Mouse (Mus musculus) olfactory bulb, adult 2 months (tissue): ENCODE results near the gene Zmpste24. TPM values are rescaled to one million over a fixed set of nuclear protein-coding genes. Genes with fewer than 3 reads are reported as not detected.

Experiments
- H3K27ac ChIP-seq: fragments of 200-500 bp; 2 replicates; pipeline ENCODE4 v1.5.1; 2012; ENCODE audit warnings: low read depth, low read length; ENCODE audit not compliant: insufficient read depth
- H3K4me1 ChIP-seq: fragments of 200-500 bp; 2 replicates; pipeline ENCODE4 v1.6.1; 2012; ENCODE audit warnings: low read length; ENCODE audit not compliant: control insufficient read depth, insufficient read depth
- H3K4me3 ChIP-seq: fragments of 200-500 bp; 2 replicates; pipeline ENCODE4 v1.5.1; 2012; ENCODE audit warnings: mild to moderate bottlenecking, low read depth, low read length, moderate library complexity; ENCODE audit not compliant: insufficient read depth
- CTCF ChIP-seq: fragments of 200-500 bp; IDR thresholded peaks from 2 replicates; pipeline ENCODE4 v1.5.1; 2012; ENCODE audit warnings: low read depth, mild to moderate bottlenecking, low read length, moderate library complexity; ENCODE audit not compliant: insufficient read depth
- POLR2A ChIP-seq: fragments of 200-500 bp; IDR thresholded peaks from 2 replicates; pipeline ENCODE4 v1.6.1; 2012; ENCODE audit warnings: mild to moderate bottlenecking, low read depth, low read length, moderate library complexity; ENCODE audit not compliant: insufficient read depth
- WGBS: fragments of 180-500 bp; shearing (Covaris S2); methylation state at CpG from one replicate; pipeline ENCODE4 v1.1.7; 2018; 5-methylcytosine and 5-hydroxymethylcytosine counted together
- polyA plus RNA-seq: library from polyadenylated mRNA; stranded (reverse); fragments of >200 nt; gene quantifications from 2 replicates; pipeline ENCODE4 v1.2.4, GENCODE M21; 2012; ENCODE audit warnings: low replicate concordance; ENCODE audit not compliant: missing spikeins, insufficient read depth, insufficient read length

Zmpste24 gene
- polyA plus RNA-seq, 1 experiment: not detected

- peaks cover 13% of the 10 kb centered on the region for H3K4me1 ChIP-seq
- H3K4me3 ChIP-seq: no peak overlapping the region
- TF ChIP-seq POLR2A (no peak), CTCF (no peak)
- WGBS: 87% methylated on average over 7 of the region's 7 CpGs
- no peak overlapping the region for H3K27ac ChIP-seq
Observed at GRCm38 (mm10) chr4:121023464-121023863, 74.6 kb downstream of the Zmpste24 start.

- Histone ChIP-seq H3K27ac (no peak overlapping the region), H3K4me3 (no peak overlapping the region), H3K4me1 (peaks cover 13% of the 10 kb centered on the region)
- TF ChIP-seq POLR2A (no peak), CTCF (no peak)
Observed at GRCm38 (mm10) chr4:121021911-121022310, 76.1 kb downstream of the Zmpste24 start.

GRCm38 (mm10) chr4:121020040-121020790 is 77.8 kb downstream of the Zmpste24 start:
- TF ChIP-seq POLR2A: no peak
- peaks cover 13% of the 10 kb centered on the region for H3K4me1 ChIP-seq
- 22% methylated on average over 10 of the region's 10 CpGs for WGBS

GRCm38 (mm10) chr4:121018250-121018649 is 79.8 kb downstream of the Zmpste24 start:
- no peak for TF ChIP-seq POLR2A
- no peak for TF ChIP-seq CTCF
- Histone ChIP-seq H3K4me1 (peaks cover 13% of the 10 kb centered on the region), H3K4me3 (no peak overlapping the region), H3K27ac (no peak overlapping the region)
- 85% methylated on average over 3 of the region's 3 CpGs for WGBS

More at GRCm38 (mm10) chr4:121020040-121020790, 77.8 kb downstream of the Zmpste24 start:
- Histone ChIP-seq H3K4me3 (no peak overlapping the region), H3K27ac (peak overlapping the region; percentile 34)

GRCm38 (mm10) chr4:121016928-121017657 is 80.9 kb downstream of the Zmpste24 start, which contains the start of gene Smap2:
Gene Smap2 (minus strand): TSS chr4:121017247.
- H3K27ac ChIP-seq: peak within 1 kb of the TSS; percentile 41
- peaks cover 13% of the 10 kb centered on the region for H3K4me1 ChIP-seq
- WGBS: under 1% methylated on average over 48 of the region's 48 CpGs
- peak within 1 kb of the TSS; percentile 82 for H3K4me3 ChIP-seq
- peak; percentile 86 for TF ChIP-seq POLR2A
- TF ChIP-seq CTCF: peak; percentile 96

GRCm38 (mm10) chr4:121016021-121016898 is 81.8 kb downstream of the Zmpste24 start:
- 2% methylated on average over 40 of the region's 40 CpGs for WGBS
- peak overlapping the region; percentile 41 for H3K27ac ChIP-seq
- peaks cover 9% of the 10 kb centered on the region for H3K4me1 ChIP-seq
- TF ChIP-seq POLR2A (no peak), CTCF (no peak)
- peak overlapping the region; percentile 82 for H3K4me3 ChIP-seq

GRCm38 (mm10) chr4:121015268-121015659 is 82.8 kb downstream of the Zmpste24 start:
- Histone ChIP-seq H3K4me3 (no peak overlapping the region), H3K4me1 (peaks cover 5% of the 10 kb centered on the region), H3K27ac (no peak overlapping the region)
- 35% methylated on average over 7 of the region's 7 CpGs for WGBS
- TF ChIP-seq CTCF: no peak
- no peak for TF ChIP-seq POLR2A

GRCm38 (mm10) chr4:121014594-121015267 is 83.3 kb downstream of the Zmpste24 start:
- H3K27ac ChIP-seq: no peak overlapping the region
- 55% methylated on average over 10 of the region's 10 CpGs for WGBS
- no peak overlapping the region for H3K4me3 ChIP-seq
- TF ChIP-seq CTCF: no peak
- H3K4me1 ChIP-seq: peaks cover 8% of the 10 kb centered on the region
